Mouse (Mus musculus): ENCODE measurements around the gene Bcam.

DNA sequence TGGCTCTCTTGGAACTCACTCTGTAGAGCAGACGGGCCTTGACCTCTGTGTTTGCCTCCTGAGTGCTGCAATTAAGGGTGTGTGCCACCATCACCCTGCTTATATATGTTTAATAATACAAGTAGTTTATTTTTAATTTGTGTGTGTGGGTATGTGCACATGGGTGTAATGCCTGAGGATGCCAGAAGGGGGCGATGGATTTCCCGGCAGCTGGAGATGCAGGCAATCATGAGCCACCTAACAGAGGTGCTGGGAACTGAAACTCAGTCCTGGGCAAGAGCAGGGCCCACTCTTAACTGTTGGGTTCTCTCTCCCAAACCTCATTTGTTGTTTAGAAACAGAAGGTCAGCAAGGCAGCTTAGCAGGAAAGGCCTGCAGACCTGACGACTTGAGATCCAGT lies 9.1 kb upstream of the Bcam start:
- TF ChIP-seq CTCF (IDR thresholded peaks at IDR 0.05; ENCODE audit: low read depth, low read length) (peak; percentile 40; the same call in 1 of the 2 replicates), POLR2A (IDR thresholded peaks at IDR 0.05; ENCODE audit: extremely low read depth, insufficient read depth, low read length) (no peak)
